Mouse (Mus musculus) heart, embryonic 14.5 days (tissue): ENCODE results near the gene Sulf2. TPM values are rescaled to one million over a fixed set of nuclear protein-coding genes. Genes with fewer than 3 reads are reported as not detected.
"Not testable (repeated sequence)": the region's sequence is repeated elsewhere in the genome, so short reads cannot be mapped to it uniquely, and the experiment has no call there.

ENCODE experiments used
- ATAC-seq: fragments of 200-750 bp; cut with Nextera tagmentation; 2 replicates; pipeline ENCODE4 v1.8.0; 2017; ENCODE audit warnings: low read depth, moderate TSS enrichment; ENCODE audit not compliant: insufficient number of reproducible peaks, insufficient read depth, low FRiP score
- H3K27ac ChIP-seq, 2 experiments: fragments of 200-500 bp in 1 of 2; fragments of 300-500 bp in 1 of 2; sonication (generic) in 1 of 2; replicated peaks in 1 of 2; 2 replicates each; pipeline ENCODE4 v1.5.1; 2012 to 2014; ENCODE audit warnings: low read depth in 2 of 2, low read length in 2 of 2, control low read depth in 1 of 2, mild to moderate bottlenecking in 1 of 2, mixed read lengths in 1 of 2; ENCODE audit not compliant: control insufficient read depth in 1 of 2, insufficient read depth in 1 of 2
- H3K27me3 ChIP-seq: fragments of 300-500 bp; sonication (generic); 2 replicates; pipeline ENCODE4 v1.6.1; 2014; ENCODE audit warnings: mild to moderate bottlenecking, low read length, control low read depth; ENCODE audit not compliant: control insufficient read depth, insufficient read depth
- H3K36me3 ChIP-seq: fragments of 300-500 bp; sonication (generic); 2 replicates; pipeline ENCODE4 v1.6.1; 2014; ENCODE audit warnings: mild to moderate bottlenecking, control low read depth, low read length, mixed read lengths; ENCODE audit not compliant: control insufficient read depth, insufficient read depth
- H3K4me1 ChIP-seq, 2 experiments: fragments of 200-500 bp in 1 of 2; fragments of 300-500 bp in 1 of 2; sonication (generic) in 1 of 2; 2 replicates each; pipeline ENCODE4 v1.6.1; 2012 to 2014; ENCODE audit warnings: low read length in 2 of 2, control low read depth in 1 of 2, mixed read lengths in 1 of 2; ENCODE audit not compliant: control insufficient read depth in 2 of 2, insufficient read depth in 2 of 2
- H3K4me2 ChIP-seq: fragments of 300-500 bp; sonication (generic); 2 replicates; pipeline ENCODE4 v1.6.1; 2014; ENCODE audit warnings: mild to moderate bottlenecking, low read length
- H3K4me3 ChIP-seq, 2 experiments: fragments of 200-500 bp in 1 of 2; fragments of 300-500 bp in 1 of 2; sonication (generic) in 1 of 2; 2 replicates each; pipeline ENCODE4 v1.5.1; 2012 to 2014; ENCODE audit warnings: low read length in 2 of 2, mild to moderate bottlenecking in 2 of 2, control low read depth in 1 of 2, low read depth in 1 of 2, moderate library complexity in 1 of 2; ENCODE audit not compliant: control insufficient read depth in 1 of 2, insufficient read depth in 1 of 2
- H3K9ac ChIP-seq: fragments of 300-500 bp; sonication (generic); 2 replicates; pipeline ENCODE4 v1.6.1; 2014; ENCODE audit warnings: mild to moderate bottlenecking, low read length
- H3K9me3 ChIP-seq: fragments of 300-500 bp; sonication (generic); 2 replicates; pipeline ENCODE4 v1.6.1; 2016; ENCODE audit warnings: low read length, control low read depth; ENCODE audit not compliant: control insufficient read depth
- WGBS: fragments of 180-500 bp; shearing (Covaris S2); extraction: QIAGEN DNeasy Blood & Tissue Kit; methylation state at CpG from one replicate; pipeline ENCODE4 v1.1.7; 2014; 5-methylcytosine and 5-hydroxymethylcytosine counted together
- polyA plus RNA-seq: library from polyadenylated mRNA; unstranded; fragments of >200 nt; fragmentation: Nextera tagmentation; extraction: Ambion mirVana; gene quantifications from 2 replicates; pipeline ENCODE4 v1.2.1, GENCODE M21; 2014

The Sulf2 gene
- polyA plus RNA-seq, 1 experiment from 2014 or later, result 115 TPM

DNA sequence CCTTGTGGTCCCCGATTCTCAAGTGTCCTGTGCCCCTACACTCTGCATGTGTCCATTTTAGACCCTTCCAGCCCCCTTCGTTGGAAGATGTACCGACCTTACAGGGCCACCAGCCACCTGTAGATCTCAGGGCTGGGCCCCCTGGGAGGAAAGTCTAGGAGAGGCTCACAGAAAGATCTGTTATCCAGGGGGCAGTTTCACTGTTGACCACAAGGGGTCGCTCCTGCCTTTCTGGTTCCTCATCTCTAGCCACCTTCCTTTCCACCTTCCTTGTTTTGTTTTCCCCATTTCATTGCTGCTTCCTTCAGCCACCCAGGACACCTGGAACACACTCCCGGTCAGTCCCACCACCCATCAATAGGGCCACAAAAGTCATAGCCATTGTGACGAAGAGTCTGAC, 70.5 kb downstream of the Sulf2 start:
- WGBS, result 38% methylated on average over 6 of the region's 6 CpGs
- Histone ChIP-seq H3K4me1 (peaks cover 19 to 38% of the 10 kb centered on the region in 2 experiments), H3K36me3 (peaks cover 62% of the 10 kb centered on the region)
- H3K4me2 ChIP-seq, H3K4me3 ChIP-seq, H3K27me3 ChIP-seq, ATAC-seq, H3K27ac ChIP-seq, H3K9ac ChIP-seq, H3K9me3 ChIP-seq: not testable (repeated sequence)

DNA sequence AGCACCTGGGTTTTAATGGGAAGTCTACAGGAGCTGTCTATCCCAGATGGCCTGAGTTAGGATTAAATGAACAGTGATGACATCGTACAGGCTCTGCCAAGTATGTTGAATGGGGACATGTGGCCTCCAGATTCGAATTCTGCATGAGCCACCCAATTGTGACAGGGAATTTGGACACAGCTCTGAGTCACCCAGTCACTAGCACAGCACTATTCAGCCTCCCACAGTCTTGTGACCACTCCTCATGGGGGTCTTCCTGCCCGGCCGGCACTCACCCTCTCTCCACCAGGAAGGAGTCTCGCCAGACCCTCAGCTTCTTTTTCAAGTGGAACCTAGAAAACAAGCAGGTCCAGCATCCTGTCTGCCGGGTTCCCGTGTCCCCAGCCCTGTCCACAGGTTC, 71.4 kb downstream of the Sulf2 start:
- H3K27me3 ChIP-seq, result no peaks in the 10 kb centered on the region
- no peaks in the 10 kb centered on the region for H3K9me3 ChIP-seq
- ATAC-seq, result no peak
- H3K9ac ChIP-seq, result no peak overlapping the region
- no peak overlapping the region for H3K4me2 ChIP-seq
- 87% methylated on average over 7 of the region's 7 CpGs for WGBS
- H3K36me3 ChIP-seq, result peaks cover 65% of the 10 kb centered on the region
- H3K27ac ChIP-seq, result no peak overlapping the region
- no peak overlapping the region for H3K4me3 ChIP-seq
- H3K4me1 ChIP-seq, result peaks cover 23 to 42% of the 10 kb centered on the region in 2 experiments

DNA sequence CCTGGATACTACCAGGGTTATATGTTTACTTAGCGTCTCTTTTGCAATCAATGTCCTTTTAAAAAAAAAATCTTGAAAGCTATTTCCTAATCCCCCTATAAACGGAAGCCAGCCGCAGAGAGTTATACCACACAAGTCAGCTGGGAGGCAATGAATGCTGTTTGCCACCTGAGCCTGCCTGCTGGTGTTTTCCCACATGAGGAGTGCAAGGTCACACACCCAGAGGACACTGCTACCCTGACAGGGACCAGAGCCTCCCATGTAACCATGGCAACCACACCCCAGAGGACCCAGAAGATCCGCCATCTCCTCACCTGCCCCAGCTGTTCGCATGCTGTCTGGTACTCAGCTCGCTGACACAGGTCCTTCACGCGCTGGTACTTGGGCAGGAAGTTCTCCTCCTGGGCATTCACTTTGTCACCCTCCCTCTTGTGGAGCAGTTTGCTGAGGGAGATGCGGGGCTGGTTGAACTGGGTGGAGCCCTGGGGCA, 71.9 kb downstream of the Sulf2 start:
- no peak overlapping the region for H3K4me3 ChIP-seq
- 0 out of 2 replicates have a peak overlapping the region, but pooled peaks have one; percentile 11 for H3K9ac ChIP-seq
- WGBS, result 84% methylated on average over 9 of the region's 9 CpGs
- no peak overlapping the region; a peak in 1 of 4 replicates for H3K27ac ChIP-seq
- ATAC-seq, result no peak
- H3K36me3 ChIP-seq, result peaks cover 65% of the 10 kb centered on the region
- H3K9me3 ChIP-seq, result no peaks in the 10 kb centered on the region
- H3K27me3 ChIP-seq, result no peaks in the 10 kb centered on the region
- H3K4me2 ChIP-seq, result no peak overlapping the region
- H3K4me1 ChIP-seq, result peaks cover 23 to 42% of the 10 kb centered on the region in 2 experiments

DNA sequence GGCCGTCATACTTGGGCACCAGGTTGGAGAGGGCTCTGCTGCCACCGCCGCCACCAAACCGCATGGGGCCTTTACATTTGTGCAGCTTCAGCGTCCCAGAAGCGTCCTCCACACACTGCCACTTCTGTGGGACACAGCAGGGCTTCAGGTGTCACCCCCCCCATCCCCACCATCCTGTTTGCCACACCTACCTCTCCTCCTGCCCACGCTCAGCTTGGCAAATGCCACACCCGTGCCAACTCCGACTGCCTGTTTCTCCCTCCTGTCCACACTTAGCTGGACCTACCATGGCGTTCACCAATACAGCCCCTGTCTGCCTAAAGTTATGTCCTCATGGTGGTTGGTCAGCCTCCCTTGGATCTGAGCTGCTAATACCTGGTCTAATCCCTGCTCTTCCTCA, 72.8 kb downstream of the Sulf2 start:
- no peaks in the 10 kb centered on the region for H3K9me3 ChIP-seq
- no peaks in the 10 kb centered on the region for H3K27me3 ChIP-seq
- ATAC-seq, result no peak
- peaks cover 23 to 42% of the 10 kb centered on the region in 2 experiments for H3K4me1 ChIP-seq
- no peak overlapping the region for H3K4me3 ChIP-seq
- no peak overlapping the region for H3K4me2 ChIP-seq
- no peak overlapping the region; a peak in 1 of 4 replicates for H3K27ac ChIP-seq
- 78% methylated on average over 10 of the region's 10 CpGs for WGBS
- H3K9ac ChIP-seq, result peak overlapping the region; percentile 21; the same call in 1 of the 2 replicates
- H3K36me3 ChIP-seq, result peaks cover 70% of the 10 kb centered on the region

DNA sequence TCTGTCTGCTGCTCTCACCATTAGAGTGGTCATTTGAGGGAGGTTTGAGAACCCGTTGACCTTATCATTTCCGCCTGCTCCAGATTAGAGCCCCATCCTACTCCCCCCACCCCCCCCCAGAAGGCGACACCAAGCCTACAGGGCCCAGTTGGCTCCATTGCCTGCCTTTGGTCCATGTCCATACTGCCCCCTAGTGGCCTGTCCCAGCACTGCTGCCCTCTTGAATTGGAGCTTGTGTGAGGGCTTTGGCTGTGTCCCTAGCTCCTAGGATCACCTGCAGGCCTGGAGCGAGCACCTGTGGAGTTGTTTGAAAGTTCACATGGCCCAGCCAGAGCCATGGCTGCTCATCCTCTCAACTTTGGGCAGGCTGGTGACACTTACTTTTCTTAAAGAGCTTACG, 73.3 kb downstream of the Sulf2 start:
- no peak overlapping the region for H3K4me3 ChIP-seq
- H3K27me3 ChIP-seq, result no peaks in the 10 kb centered on the region
- 53% methylated on average over 5 of the region's 5 CpGs for WGBS
- no peaks in the 10 kb centered on the region for H3K9me3 ChIP-seq
- peak overlapping the region in 1 of 2 experiments; percentile 98; a peak in 3 of 4 replicates for H3K27ac ChIP-seq
- H3K4me1 ChIP-seq, result peaks cover 23 to 42% of the 10 kb centered on the region in 2 experiments
- ATAC-seq, result no peak
- H3K36me3 ChIP-seq, result peaks cover 70% of the 10 kb centered on the region
- H3K9ac ChIP-seq, result no peak overlapping the region
- H3K4me2 ChIP-seq, result no peak overlapping the region

DNA sequence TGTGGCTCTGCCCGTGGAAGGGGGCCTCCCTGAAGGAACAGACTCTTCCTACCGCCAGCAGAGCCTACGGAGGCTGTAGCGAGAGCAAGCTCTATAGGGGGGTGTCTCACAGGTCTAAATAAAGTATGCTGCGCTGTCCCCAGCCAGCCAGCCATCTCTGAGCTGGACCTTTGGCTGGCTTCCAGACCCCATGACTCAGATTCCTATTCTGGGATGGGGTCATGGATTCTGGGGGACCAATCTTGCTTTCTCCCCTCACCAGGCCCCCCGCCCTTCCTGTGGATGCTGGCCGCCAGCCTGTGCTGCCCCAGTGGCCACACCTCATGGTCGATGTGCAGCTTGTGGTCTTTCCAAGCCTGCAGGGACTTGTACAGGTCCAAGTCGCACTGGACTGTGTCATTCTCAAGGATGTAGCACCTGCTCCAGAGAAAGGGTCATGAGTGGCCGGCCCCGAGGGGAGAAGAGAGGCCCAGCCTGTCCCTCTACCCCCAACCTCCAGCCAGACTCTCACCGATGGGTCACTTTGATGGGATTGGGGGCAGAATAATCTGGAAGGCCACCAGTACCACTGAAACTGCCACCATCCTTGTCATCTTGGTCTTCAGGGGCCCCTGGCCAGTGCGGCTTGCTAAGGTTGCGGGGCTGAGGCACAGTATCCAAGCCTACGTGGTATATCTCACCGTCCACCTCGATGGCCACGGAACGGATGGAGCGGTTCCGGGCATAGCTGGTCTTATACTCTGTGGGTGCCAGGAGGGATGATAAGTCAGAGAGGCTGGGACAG, 74.3 kb downstream of the Sulf2 start:
- no peaks in the 10 kb centered on the region for H3K27me3 ChIP-seq
- H3K4me2 ChIP-seq, result peak overlapping the region; percentile 70
- H3K9me3 ChIP-seq, result no peaks in the 10 kb centered on the region
- peaks cover 23 to 47% of the 10 kb centered on the region in 2 experiments for H3K4me1 ChIP-seq
- peak; percentile 82 for ATAC-seq
- peak overlapping the region; percentile 83 for H3K9ac ChIP-seq
- peak overlapping the region; percentile 40 to 46 for H3K4me3 ChIP-seq
- peaks cover 66% of the 10 kb centered on the region for H3K36me3 ChIP-seq
- 49% methylated on average over 21 of the region's 21 CpGs for WGBS
- H3K27ac ChIP-seq, result peak overlapping the region; percentile 98 to 99

DNA sequence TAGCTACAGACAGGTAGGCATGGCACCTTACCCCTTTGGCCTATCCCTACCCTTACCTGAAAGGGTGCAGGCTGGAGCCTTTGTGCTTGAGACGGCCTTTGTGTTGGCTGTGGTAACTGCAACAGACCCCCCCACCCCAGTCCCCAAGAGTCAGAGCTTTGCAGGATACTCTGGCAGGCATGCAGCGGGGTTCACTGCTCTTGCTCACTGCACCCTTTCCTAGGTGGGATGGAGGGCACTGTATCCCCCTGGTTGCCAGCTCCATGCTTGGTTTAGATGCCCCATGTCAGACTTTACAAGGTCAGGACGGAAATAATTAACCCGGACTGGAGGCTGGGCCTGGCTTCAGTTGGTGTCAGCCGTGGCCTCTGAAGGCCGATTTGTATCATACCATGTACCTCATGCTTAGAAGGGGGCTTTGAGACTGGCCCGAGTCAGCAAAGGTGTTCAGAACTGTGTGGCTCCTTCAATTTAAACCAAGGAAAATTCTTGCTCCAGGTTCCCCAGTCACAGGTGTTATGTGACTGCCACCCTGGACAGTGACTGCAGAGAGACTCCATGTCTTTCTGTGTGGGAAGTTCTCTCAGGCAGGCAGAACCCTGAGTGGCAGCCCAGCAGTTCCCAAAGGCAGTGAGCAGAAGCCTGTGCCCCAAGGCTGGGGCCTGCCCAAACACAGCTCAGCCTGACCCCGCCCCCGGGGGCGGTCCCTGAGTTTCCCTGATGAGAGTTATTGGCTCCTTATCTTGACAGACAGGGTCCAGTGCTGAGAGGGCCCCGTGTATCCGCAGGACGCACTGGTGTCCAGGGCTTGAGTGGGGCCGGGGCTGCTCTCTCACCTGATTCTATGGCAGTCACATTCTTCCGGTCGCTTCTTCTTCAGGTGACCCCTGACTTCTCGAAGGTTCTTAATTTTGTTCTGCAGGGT, 75.2 kb downstream of the Sulf2 start:
- 32% methylated on average over 17 of the region's 17 CpGs for WGBS
- peak overlapping the region; percentile 40 to 46 for H3K4me3 ChIP-seq
- no peaks in the 10 kb centered on the region for H3K9me3 ChIP-seq
- H3K27ac ChIP-seq, result peak overlapping the region; percentile 98 to 99
- ATAC-seq, result peak; percentile 84
- peaks cover 63% of the 10 kb centered on the region for H3K36me3 ChIP-seq
- peak overlapping the region; percentile 83 for H3K9ac ChIP-seq
- peaks cover 23 to 48% of the 10 kb centered on the region in 2 experiments for H3K4me1 ChIP-seq
- H3K27me3 ChIP-seq, result no peaks in the 10 kb centered on the region
- peak overlapping the region; percentile 70 for H3K4me2 ChIP-seq
